Mouse (Mus musculus) liver, embryonic 16.5 days (tissue): ENCODE results near the gene Gabrd. TPM values are rescaled to one million over a fixed set of nuclear protein-coding genes. Genes with fewer than 3 reads are reported as not detected.
"Not testable (repeated sequence)": the region's sequence is repeated elsewhere in the genome, so short reads cannot be mapped to it uniquely, and the experiment has no call there.

Experiments
- ATAC-seq: fragments of 200-750 bp; cut with Nextera tagmentation; 2 replicates; pipeline ENCODE4 v1.8.0; 2017; ENCODE audit warnings: low read depth, mild to moderate bottlenecking, moderate number of reproducible peaks, moderate library complexity
- H3K27ac ChIP-seq: fragments of 300-500 bp; sonication (generic); 2 replicates; pipeline ENCODE4 v1.5.1; 2014; ENCODE audit warnings: mild to moderate bottlenecking, low read length
- H3K27me3 ChIP-seq: fragments of 300-500 bp; sonication (generic); 2 replicates; pipeline ENCODE4 v1.6.1; 2014; ENCODE audit warnings: low read depth, low read length, mixed read lengths; ENCODE audit not compliant: control insufficient read depth, insufficient read depth
- H3K36me3 ChIP-seq: fragments of 300-500 bp; sonication (generic); 2 replicates; pipeline ENCODE4 v1.6.1; 2014; ENCODE audit warnings: mild to moderate bottlenecking; ENCODE audit not compliant: control insufficient read depth, insufficient read depth
- H3K4me1 ChIP-seq: fragments of 300-500 bp; sonication (generic); 2 replicates; pipeline ENCODE4 v1.6.1; 2014; ENCODE audit warnings: low read depth, low read length, mixed read lengths; ENCODE audit not compliant: control insufficient read depth
- H3K4me2 ChIP-seq: fragments of 300-500 bp; sonication (generic); 2 replicates; pipeline ENCODE4 v1.6.1; 2014; ENCODE audit warnings: low read depth, low read length, mixed read lengths
- H3K4me3 ChIP-seq: fragments of 300-500 bp; sonication (generic); 2 replicates; pipeline ENCODE4 v1.5.1; 2014; ENCODE audit warnings: low read depth, mild to moderate bottlenecking, low read length
- H3K9ac ChIP-seq: fragments of 300-500 bp; sonication (generic); 2 replicates; pipeline ENCODE4 v1.6.1; 2014; ENCODE audit warnings: low read depth, low read length
- H3K9me3 ChIP-seq: fragments of 300-500 bp; sonication (generic); replicated peaks from 2 replicates; pipeline ENCODE4 v1.6.1; 2016; ENCODE audit warnings: low read length; ENCODE audit not compliant: control insufficient read depth
- WGBS: fragments of 180-500 bp; shearing (Covaris S2); extraction: QIAGEN DNeasy Blood & Tissue Kit; methylation state at CpG from one replicate; pipeline ENCODE4 v1.1.7; 2014; ENCODE audit not compliant: insufficient replicate concordance; 5-methylcytosine and 5-hydroxymethylcytosine counted together
- polyA plus RNA-seq: library from polyadenylated mRNA; unstranded; fragments of >200 nt; fragmentation: Nextera tagmentation; extraction: Ambion mirVana; gene quantifications from 2 replicates; pipeline ENCODE4 v1.2.1, GENCODE M21; 2015

Gene Gabrd
- polyA plus RNA-seq: 0.09 TPM in 1 of 2 replicates, not detected in the other

DNA sequence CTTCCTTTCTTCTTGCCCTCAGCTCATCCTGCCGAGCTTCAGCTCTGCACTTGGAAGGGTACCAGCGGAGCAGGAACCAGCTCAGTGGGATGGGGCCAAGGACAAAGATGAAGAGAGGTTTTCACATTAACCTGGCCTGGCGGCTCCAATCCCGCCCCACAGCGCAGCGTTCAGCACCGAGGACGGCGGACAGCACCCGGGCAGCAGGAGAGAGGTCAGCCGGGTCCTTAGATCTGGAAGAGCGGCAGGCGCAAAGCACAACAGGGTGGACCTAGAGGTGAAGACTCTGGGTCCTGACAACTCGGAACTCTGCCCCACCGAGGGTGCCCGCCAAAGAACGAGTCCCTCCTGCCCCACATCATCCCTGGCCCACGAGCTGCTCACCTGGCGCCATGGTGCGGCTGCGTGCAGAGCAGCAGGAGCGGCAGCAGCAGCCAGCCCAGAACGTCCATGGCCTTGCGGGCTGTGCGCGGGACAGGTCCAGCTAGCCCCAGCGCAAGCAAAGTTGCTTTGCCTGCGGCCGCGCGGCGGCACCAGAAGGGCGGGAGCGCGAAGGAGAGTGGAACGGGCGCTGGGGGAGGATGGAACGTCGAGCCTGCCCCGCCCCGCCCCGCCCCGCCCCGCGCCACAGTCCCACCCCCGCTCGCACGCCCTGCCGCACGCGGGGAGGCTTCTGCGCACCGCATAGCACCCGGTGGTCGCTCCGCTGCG lies at the start of gene Gabrd:
TSS of gene Gabrd (minus strand) at position 602 of the 711 bp plus-strand sequence.
- peak within 1 kb of the TSS; percentile 34 for H3K4me3 ChIP-seq
- H3K36me3 ChIP-seq: no peaks in the 10 kb centered on the region
- H3K9ac ChIP-seq: no peak within 1 kb of the TSS
- WGBS: 1% methylated on average over 57 of the region's 57 CpGs
- peaks cover 22% of the 10 kb centered on the region for H3K27me3 ChIP-seq
- H3K27ac ChIP-seq: no peak within 1 kb of the TSS
- no peaks in the 10 kb centered on the region for H3K9me3 ChIP-seq
- no peaks in the 10 kb centered on the region for H3K4me1 ChIP-seq
- peak; percentile 30; the same call in 1 of the 2 replicates for ATAC-seq
- peak within 1 kb of the TSS; percentile 63 for H3K4me2 ChIP-seq

DNA sequence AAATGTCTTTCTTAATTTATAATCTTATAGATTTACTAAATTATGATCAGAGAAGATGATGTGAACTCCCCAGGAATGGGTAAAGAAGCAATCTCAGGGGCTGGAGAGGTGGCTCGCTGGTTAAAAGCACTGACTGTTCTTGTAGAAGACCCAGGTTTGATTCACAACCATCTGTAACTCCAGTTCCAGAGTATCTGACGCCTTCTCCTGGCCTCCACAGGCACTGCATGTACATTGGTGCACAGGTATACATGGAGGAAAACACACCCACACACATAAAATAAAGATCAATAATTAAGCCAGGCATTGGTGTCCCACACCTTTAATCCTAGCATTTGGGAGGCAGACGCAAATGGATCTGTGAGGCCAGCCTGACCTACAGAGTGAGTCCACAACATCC lies 44.9 kb upstream of the Gabrd start:
- Histone ChIP-seq H3K27me3 (no peaks in the 10 kb centered on the region), H3K4me1 (no peaks in the 10 kb centered on the region), H3K4me3 (no peak overlapping the region), H3K9me3 (no peaks in the 10 kb centered on the region), H3K27ac (no peak overlapping the region), H3K36me3 (no peaks in the 10 kb centered on the region), H3K9ac (no peak overlapping the region), H3K4me2 (no peak overlapping the region)
- ATAC-seq: no peak
- WGBS: 59% methylated on average over 3 of the region's 3 CpGs

- 58% methylated on average over 5 of the region's 5 CpGs for WGBS
- no peak overlapping the region for H3K27ac ChIP-seq
- H3K4me1 ChIP-seq: no peaks in the 10 kb centered on the region
- H3K4me3 ChIP-seq: no peak overlapping the region
- ATAC-seq: no peak
- H3K36me3 ChIP-seq: no peaks in the 10 kb centered on the region
- no peaks in the 10 kb centered on the region for H3K27me3 ChIP-seq
- H3K9me3 ChIP-seq: no peaks in the 10 kb centered on the region
- no peak overlapping the region for H3K4me2 ChIP-seq
- no peak overlapping the region for H3K9ac ChIP-seq
These were observed 36.1 kb upstream of the Gabrd start for GRCm38 (mm10) chr4:155433993-155434392.

DNA sequence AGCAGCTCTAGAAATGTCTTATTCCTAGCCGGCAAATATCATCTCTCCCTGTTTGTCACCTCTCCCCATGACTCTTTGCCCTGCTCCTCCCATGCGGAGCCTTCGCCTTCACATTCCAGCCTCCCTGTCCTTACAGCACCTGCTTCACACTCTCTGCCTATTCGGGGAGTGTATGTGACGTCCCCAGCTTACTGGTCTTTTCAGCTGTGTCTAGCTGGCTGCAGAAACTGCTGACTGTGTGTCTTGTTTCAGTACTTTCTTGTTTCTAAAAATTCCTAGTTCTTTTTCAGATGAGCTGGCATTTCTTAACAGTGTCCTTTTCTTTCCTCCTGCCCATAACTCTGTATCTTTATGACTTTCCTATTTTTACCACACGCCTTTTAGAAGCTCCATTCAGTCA lies 34.4 kb upstream of the Gabrd start:
- Histone ChIP-seq H3K36me3 (no peaks in the 10 kb centered on the region), H3K9me3 (no peaks in the 10 kb centered on the region), H3K27ac (no peak overlapping the region), H3K9ac (no peak overlapping the region), H3K27me3 (no peaks in the 10 kb centered on the region), H3K4me3 (no peak overlapping the region), H3K4me2 (no peak overlapping the region), H3K4me1 (no peaks in the 10 kb centered on the region)
- no peak for ATAC-seq
- 65% methylated on average over 6 of the region's 6 CpGs for WGBS

DNA sequence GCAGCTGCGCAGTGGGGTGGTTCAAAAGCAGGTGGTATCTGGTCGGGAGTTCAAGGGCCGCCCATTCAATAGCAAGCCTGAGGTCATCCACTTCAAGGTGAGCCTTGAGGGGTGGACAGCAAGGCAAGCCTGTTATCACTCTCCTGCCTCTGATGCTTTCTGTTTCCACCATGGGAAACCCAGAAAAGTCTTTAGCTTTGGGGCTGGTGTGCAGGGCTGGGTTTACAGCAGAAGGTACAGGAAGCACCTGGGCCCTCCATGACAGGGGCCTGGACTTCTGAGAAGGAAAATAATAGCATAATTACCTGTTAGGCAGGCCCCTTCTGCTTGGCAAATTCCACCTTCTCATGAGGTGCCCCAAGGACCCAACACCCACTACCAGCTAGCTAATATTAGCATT lies 31.3 kb upstream of the Gabrd start:
- WGBS: 69% methylated on average over 3 of the region's 3 CpGs
- Histone ChIP-seq H3K27ac (no peak overlapping the region), H3K4me2 (no peak overlapping the region), H3K9ac (no peak overlapping the region), H3K4me3 (no peak overlapping the region), H3K9me3 (no peaks in the 10 kb centered on the region), H3K36me3 (no peaks in the 10 kb centered on the region), H3K4me1 (no peaks in the 10 kb centered on the region), H3K27me3 (no peaks in the 10 kb centered on the region)
- ATAC-seq: no peak

DNA sequence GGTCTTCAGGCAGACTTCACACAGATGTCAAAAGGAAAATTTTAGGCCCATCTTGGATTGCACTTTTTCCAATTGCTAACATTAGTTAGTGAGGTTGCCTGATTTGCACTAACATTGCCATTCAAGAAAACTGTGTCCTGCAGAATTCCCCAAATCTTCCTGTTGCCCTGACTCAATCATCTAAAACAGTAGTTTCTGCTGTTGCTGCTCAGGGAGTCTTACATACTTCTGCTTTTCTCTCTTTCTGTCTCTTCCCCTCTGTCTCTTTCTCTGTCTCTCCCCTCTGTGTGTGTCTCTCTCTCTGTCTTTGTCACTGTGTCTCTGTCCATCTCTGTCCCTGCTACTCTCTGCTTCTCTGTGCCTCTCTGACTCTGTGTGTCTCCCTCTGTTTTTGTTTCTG lies 30.5 kb upstream of the Gabrd start:
- H3K9ac ChIP-seq: no peak overlapping the region
- no peak for ATAC-seq
- H3K4me2 ChIP-seq: no peak overlapping the region
- no peaks in the 10 kb centered on the region for H3K27me3 ChIP-seq
- no peak overlapping the region for H3K27ac ChIP-seq
- H3K4me1 ChIP-seq: no peaks in the 10 kb centered on the region
- no peaks in the 10 kb centered on the region for H3K9me3 ChIP-seq
- H3K36me3 ChIP-seq: no peaks in the 10 kb centered on the region
- H3K4me3 ChIP-seq: no peak overlapping the region

DNA sequence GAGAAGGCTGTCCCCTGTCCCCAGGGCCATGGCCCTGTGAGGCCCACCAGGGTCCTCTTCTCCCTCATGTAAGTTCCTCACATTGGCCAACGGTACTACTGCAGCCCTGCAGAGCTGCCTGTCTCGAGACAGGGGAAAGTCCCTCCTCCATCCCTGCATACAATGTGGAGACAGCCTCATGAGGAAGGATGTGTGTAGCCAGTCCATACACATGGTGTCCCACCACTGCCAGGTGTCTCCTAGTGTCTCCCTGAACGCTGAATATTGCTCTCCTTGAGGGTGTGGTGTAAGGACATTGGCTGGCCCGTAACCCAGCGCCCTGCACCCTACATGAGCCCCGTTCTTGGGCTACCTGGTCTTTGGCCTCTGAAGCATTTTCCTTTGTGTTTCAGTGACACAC lies 28.4 kb upstream of the Gabrd start:
- H3K4me2 ChIP-seq: no peak overlapping the region
- no peaks in the 10 kb centered on the region for H3K9me3 ChIP-seq
- no peaks in the 10 kb centered on the region for H3K4me1 ChIP-seq
- no peak overlapping the region for H3K4me3 ChIP-seq
- H3K27ac ChIP-seq: no peak overlapping the region
- H3K9ac ChIP-seq: no peak overlapping the region
- no peaks in the 10 kb centered on the region for H3K36me3 ChIP-seq
- ATAC-seq: no peak
- no peaks in the 10 kb centered on the region for H3K27me3 ChIP-seq
- WGBS: 47% methylated on average over 6 of the region's 6 CpGs

DNA sequence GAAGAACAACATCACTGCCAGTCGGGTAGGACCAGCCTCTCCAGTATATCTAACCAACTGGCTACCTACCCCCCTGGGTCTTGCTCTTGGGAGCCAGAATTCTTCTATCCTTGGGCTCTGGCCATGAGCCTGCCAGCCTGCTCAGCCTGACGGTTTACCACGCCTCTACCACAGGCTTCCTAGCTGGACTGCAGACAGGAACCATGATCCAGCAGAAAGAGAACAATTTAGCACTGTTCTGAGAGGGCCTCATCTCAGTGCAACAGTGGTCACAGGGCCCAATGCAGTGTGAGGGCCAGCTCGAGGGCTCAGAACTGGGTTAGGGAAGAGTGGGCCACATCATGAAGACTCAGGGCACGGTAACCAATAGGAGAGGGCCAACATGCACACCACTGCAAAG lies 26.1 kb upstream of the Gabrd start:
- H3K4me1 ChIP-seq: no peaks in the 10 kb centered on the region
- no peaks in the 10 kb centered on the region for H3K9me3 ChIP-seq
- H3K27ac ChIP-seq: no peak overlapping the region
- no peak overlapping the region for H3K4me2 ChIP-seq
- WGBS: 51% methylated on average over 5 of the region's 5 CpGs
- no peaks in the 10 kb centered on the region for H3K27me3 ChIP-seq
- H3K36me3 ChIP-seq: no peaks in the 10 kb centered on the region
- ATAC-seq: no peak
- no peak overlapping the region for H3K9ac ChIP-seq
- no peak overlapping the region for H3K4me3 ChIP-seq

DNA sequence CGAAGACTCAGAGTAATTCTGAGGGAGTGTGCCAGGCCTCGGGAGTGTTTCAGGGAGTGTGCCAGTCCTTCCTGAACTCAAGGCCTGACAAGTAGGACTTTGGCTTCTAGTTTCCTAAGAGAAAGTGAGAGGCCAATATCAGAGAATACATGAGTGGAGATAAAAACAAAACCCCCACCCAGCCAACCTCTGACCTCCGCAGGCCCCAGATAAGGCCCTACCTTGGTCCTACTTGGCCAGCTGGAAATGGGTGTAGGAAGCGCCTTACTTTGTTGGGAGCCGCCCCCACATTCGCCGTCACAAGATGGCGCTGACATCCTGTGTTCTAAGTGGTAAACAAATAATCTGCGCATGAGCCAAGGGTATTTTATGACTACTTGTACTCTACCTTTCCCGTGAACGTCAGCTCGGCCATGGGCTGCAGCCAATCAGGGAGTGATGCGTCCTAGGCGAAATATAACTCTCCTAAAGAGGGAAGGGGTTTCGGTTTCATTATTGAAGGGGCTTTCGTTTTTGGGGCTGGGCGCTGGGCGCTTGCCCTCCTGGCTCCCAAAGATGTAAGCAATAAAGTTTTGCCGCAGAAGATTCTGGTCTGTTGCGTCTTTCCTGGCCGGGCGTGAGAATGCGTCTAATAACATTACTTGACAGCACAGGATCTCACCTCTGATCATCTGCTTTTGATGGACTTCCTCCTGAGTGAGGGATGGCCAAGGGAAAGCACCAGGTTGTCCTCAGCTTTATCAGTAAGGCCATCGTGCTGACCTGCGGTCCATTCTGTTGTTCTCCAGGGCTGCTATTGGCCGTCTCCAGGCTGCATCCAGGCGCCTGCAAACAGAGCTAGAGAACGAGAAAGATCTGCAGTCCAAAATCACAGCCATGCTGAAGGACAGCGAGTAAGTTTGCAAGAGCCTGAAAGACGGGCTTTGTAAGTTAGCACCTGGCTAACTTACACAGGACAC lies 23.8 kb upstream of the Gabrd start:
- not testable (repeated sequence) for H3K4me2 ChIP-seq, H3K9me3 ChIP-seq, H3K4me3 ChIP-seq, H3K27ac ChIP-seq, H3K4me1 ChIP-seq, H3K9ac ChIP-seq, H3K36me3 ChIP-seq, H3K27me3 ChIP-seq, ATAC-seq
- 71% methylated on average over 21 of the region's 30 CpGs for WGBS
